Mouse (Mus musculus) B cell, adult 2 months (primary cell): ENCODE data around the gene Fgfr2.

Source experiments
- DNase-seq, 2 experiments: peaks; one replicate each; pipeline ENCODE4 v3.0.0; 2022

The Fgfr2 gene

GRCm38 (mm10) chr7:130946303-130946702 is 2176.8 kb downstream of the Fgfr2 start:
- no peak for DNase-seq

GRCm38 (mm10) chr7:130945730-130946129 is 2177.4 kb downstream of the Fgfr2 start:
- no peak for DNase-seq

DNA sequence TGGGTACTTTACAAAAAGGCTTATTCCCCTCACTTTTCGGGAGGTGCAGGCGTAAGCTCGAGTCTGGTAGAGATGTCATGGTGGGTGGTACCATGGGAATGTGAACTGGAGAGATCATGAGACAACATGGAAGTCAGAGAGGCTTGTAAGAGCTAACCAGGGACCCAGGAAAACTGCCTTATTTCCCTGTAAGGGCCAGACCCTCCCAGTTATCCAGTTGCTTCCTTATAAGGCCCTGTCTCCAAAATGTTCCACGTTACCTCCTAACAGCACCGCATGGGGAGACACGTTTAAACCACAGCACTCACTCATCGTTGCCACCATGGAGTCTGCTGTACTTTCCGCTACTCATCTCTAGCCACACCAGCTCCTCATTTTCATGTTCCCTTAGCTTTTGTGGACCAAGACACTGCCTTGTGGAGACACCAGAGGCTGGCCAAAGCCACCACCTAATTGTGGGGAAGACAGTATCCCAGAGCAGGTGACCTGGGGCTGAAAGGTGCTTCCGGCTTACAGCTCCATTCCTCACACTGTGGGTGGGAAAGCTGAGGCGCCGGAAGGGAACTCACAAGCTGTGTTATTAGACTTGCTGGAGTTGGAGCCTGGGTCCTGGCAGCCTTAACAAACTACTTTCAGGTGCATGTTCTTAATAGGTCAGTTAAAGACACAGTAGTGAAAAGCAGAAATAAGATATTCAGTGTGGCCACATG is 2178.2 kb downstream of the Fgfr2 start:
- DNase-seq: no peak

- DNase-seq: no peak
Measured at GRCm38 (mm10) chr7:130943280-130943895, 2179.8 kb downstream of the Fgfr2 start.

DNA sequence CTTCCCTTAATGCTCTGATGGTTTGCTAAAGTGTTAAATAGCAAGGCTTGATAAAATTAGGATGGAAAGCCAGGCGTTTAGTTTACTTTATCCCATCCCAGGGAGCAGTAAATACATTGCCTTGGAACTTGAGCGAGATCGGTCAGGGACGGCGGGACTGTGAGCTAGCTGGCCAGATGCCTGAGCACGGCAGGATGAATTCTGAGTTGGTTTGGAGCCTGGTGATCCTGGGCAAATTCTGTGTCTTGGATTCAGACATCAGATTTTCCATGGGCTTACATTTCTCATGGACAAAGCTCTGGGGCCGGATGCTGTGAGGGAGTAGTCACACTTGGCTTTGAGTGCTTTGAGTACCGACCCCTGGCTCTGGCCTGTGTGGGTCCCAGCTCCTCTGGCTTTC is 2182.4 kb downstream of the Fgfr2 start:
- no peak for DNase-seq

GRCm38 (mm10) chr7:130938896-130939295 is 2184.3 kb downstream of the Fgfr2 start:
- DNase-seq: no peak

DNA sequence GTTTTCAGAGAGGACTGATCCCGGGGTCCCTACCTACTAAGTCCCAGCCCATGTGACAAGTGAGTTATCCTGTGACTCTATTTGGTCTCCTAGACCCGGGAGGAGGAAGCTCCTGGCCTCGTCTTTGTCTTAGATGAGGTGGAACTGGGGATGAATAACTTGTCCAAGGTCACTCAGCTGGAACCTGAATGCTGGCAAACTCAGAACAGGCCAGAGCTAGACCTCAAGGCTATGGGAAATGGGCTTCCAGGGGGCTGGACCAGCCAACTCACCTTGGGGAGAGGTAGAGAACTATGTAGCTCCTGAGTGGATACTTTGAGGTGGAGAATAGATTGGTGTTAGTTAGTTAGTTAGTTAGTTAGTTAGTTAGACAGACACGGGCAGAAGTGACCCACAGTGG is 2185.1 kb downstream of the Fgfr2 start:
- no peak for DNase-seq

GRCm38 (mm10) chr7:130937266-130937841 is 2185.8 kb downstream of the Fgfr2 start:
- no peak for DNase-seq

DNA sequence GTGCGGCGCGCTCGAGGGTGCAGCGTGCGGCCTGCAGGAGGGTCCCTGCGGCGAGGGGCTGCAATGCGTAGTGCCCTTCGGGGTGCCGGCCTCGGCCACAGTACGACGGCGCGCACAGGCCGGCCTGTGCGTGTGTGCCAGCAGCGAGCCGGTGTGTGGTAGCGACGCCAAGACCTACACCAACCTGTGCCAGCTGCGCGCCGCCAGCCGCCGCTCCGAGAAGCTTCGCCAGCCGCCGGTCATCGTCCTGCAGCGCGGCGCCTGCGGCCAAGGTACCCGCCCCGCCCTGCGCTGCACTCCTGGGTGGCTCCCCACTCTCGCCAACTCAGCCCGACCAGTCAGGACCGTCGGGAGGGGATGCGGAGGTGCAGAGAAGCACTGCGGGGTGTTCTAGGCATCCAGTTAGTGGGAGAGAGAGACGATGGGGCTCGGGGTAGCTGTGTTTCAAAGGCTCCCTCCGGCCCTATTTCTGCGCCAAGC is 2186.6 kb downstream of the Fgfr2 start:
- DNase-seq: no peak

DNA sequence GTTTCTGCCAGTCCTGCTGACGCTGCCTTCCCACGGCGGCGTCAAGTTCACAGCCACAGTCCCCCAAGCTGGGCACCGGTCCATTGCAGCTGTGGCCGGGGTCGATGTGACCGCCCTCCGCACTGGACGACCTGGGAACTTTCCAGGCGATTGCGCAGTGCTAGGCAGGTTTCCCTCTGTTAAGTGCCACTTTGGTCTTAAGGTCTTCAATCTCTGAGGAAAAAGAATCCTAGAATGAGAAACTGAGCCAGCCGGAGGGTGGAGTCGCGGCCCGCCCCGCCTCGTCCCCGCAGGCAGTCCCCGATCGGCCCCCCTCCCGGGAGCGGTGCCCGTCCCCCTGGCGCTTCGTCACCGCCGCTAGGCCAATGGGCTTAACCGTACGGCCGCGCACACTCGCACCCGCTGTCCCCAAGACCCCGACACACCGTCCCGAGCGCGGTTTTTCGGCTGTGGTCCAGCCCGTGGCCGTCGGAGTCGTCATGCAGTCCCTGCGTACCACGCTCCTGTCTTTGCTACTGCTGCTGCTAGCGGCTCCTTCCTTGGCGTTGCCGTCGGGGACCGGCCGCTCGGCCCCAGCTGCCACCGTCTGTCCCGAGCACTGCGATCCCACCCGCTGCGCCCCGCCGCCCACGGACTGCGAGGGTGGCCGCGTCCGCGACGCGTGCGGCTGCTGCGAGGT is 2187.2 kb downstream of the Fgfr2 start, which contains the start of gene Htra1:
Gene Htra1, plus strand, starts transcription at position 319 of the 679 bp plus-strand sequence.
- DNase-seq: peak in 1 of 2 experiments; percentile 7

DNA sequence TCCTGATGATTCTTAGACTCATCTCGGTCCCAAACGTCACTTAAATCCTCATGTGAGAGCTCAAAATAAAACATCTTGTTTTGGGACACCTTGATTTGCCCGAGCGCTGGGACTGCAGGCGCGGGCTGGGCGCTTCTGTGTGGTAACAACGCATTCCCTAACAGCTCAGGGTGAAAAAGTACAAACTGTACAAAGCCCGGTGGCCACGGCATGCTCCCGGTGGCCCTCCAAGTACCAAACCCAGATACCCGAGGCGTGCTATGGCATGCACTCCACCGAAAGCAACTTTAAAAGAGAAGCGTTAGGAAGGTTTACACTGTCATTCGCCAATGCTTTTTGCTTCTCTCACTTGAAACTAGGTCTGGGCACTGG is 2187.7 kb downstream of the Fgfr2 start:
- DNase-seq: no peak

DNA sequence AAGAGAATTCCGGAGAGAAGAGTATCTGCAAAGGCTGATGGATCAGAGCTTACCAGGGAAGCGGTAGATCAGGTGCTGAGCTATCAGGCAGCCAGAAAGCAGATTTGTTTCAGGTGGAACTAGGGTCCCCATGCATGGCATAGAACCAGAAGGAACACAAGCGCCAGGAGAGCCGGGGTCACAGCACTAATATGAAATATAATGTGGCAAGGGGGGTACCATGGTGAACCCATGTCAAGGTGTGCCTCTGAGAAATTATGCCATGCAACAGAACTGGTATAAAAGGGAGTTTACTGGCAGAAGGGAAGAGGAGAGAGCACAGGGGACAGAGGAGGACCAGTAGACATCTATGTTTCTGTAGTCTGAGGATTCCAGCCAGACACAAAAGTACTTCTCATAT is 2188.5 kb downstream of the Fgfr2 start:
- no peak for DNase-seq

DNA sequence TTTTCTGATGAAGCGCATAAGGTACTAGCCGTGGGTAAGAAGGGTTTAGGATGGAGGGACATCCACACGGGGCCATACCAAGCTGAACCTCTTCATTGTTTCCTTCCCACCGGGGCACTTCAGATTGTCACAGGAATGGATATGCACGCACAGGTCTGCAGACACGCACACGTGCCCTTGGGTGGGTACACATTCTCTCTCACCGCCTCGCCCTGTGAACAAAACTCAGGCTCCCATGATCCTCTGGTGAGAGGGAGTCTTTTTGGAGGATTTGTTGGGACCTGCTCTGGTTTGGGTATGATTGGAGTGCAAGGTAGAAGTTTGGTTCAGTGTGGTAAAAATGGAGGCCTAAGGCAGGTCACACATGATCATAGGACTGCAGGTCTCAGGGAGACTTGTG is 2190.2 kb downstream of the Fgfr2 start:
- DNase-seq: no peak

GRCm38 (mm10) chr7:130930401-130930800 is 2192.7 kb downstream of the Fgfr2 start:
- DNase-seq: peak in 1 of 2 experiments; percentile 19

- no peak for DNase-seq
Measured at GRCm38 (mm10) chr7:130922981-130923731, 2200.0 kb downstream of the Fgfr2 start.

DNA sequence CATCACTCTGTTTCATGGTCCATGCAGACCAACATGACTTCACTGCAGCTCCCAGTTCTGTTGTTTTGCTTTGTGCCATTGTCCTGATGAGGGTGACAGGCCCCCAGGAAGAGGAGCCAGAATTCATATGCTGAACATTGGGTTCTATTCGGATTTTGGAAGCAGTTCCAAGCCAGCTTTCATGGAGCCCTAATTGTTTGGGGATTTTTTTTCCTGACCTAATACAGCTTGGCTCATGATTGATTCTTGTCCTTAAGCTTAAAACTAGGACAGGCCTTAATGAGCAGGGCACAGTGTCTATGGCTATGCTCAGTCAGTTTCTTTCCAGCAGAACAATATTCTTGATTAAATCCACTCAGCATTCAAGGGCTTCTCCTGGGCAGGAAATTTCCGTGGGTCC is 2204.9 kb downstream of the Fgfr2 start:
- DNase-seq: no peak

DNA sequence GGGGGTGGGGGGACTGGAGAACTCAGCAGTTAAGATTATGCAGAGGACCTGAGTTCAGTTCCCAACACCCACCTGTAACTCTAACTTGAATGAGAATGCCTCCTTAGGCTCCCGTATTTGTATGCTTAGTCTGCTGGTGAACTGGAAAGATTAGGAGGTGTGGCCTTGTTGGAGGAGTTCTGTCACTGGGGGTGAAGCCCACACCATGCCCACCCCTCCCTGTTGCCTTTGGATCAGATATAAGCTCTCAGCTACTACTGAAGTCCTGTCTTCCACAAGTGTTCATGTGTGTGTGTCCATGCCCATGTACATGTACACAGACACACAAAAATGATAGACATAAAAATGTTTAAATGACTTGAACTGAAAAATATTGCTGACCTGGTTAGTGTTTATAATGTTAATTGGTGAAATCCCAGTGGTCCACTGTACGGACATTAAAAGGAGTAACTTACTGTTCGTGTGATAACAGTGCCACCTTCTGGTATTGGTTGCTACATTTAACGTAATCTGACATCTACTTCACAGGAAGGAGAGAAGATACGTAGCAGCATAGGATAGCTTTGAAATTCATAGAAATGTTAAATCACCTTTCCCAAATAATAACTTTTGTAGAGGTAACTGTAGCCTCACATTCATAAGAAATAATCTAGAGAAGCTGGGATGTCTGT is 2208.3 kb downstream of the Fgfr2 start:
- DNase-seq: peak; percentile 17 to 24

DNA sequence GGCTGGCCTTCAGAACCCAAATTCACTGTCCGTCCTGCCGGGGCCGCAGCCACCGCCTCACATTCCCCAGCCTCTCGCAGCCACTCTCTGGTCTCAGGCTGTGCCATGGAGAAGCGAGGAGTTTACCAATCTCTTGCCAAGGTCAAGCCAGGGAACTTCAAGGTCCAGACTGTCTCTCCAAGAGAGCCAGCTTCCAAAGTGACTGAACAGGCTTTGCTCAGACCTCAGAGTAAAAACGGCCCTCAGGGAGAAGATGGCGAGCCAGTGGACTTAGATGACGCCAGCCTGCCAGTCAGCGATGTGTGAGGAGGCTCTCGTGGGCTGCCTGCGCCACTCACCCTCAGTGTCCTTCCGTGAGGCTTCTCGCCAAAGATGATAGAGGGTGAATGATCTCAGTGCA is 2212.3 kb downstream of the Fgfr2 start:
- no peak for DNase-seq

DNA sequence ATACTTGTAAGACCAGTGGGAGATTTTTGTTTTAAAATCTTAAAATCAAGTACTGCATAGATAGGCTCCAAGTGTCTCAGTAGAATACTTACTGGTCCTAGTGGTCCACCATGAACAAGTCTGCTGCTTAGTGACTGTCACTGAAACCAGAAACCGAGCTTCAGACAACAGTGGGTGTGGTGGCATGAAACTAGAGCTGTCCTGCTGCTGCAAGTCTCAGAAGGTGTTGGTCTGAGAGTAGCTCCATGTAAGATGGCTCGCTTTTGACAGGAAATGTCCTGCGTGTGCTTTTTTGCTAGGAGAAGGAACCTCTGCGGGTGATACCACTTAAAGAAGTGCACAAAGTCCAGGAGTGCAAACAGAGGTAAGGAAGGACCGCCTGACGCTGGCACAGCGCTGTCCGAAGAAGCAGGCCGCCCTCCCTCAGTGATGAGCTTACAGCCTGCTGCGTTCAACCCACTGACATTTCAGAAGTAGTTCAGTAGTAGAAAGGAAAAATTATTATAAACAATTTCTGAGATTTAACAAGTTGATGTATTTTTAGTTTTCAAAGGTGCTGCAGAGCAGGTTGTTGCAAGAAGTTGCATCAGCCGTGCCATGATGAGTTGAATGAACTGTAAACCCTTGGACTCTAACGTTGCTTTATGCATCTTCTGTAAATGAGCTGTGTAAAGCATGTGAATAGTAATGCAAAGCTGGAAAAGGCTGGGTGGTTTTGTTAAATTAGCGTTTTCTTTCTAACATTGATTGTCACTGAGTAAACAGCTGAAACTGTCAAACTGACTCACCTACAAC is 2218.4 kb downstream of the Fgfr2 start:
- no peak for DNase-seq

DNA sequence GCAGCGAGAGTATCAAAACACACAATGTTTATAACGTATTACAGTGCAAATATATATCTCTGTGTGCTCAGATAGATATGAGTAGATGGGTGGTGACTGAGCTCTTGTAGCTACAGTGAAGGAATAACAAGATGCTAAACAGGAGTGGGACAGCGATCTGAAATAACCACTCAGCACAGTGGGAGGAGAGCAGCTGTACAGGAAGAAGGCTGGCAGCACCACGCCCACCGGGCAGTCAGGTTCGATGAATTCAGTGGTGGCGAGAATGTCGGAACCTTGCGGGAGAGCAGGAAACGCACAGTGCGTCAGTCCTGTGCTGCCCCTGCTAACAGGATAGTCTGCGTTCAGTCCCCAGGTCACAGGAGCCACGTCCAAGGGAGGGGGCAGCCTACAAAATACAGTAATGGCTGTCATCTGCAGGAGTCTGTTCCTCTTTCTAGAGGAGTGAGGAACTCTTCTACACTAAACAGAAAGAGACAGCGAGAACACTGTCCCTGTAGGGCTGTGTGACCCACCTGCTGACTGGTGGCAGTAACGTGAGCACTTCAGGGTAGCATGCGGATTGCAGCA is 2219.6 kb downstream of the Fgfr2 start:
- peak; percentile 38 to 39 for DNase-seq

DNA sequence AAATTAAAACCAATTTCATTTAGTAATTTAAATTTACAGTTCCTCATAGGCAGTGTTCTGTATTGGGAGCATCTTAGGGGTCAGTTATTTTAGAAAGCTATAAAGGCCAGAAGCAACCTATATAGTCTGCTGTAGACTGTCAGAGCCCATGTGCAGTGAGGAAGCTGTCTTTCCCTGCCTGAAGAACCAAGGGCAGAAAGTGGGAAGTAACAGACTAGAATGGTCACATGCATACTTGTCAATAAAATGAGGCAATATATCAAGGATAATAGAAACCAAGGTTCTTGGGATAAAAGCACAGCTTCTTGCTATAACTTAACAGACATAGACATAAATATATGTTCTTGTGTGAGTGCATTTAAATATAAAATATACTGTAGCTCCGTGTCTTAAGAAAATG is 2220.2 kb downstream of the Fgfr2 start:
- no peak for DNase-seq
